Mouse (Mus musculus): ENCODE measurements around the gene Olfr605. TPM values are rescaled to one million over a fixed set of nuclear protein-coding genes. Genes with fewer than 3 reads are reported as not detected.

Gene Olfr605
- not detected for polyA plus RNA-seq (2014; fragmentation: Illumina TruSeq; extraction: RNeasy Lipid Tissue Mini Kit (QIAGEN cat#74804); ENCODE audit: insufficient read depth, low read depth, low replicate concordance)

DNA sequence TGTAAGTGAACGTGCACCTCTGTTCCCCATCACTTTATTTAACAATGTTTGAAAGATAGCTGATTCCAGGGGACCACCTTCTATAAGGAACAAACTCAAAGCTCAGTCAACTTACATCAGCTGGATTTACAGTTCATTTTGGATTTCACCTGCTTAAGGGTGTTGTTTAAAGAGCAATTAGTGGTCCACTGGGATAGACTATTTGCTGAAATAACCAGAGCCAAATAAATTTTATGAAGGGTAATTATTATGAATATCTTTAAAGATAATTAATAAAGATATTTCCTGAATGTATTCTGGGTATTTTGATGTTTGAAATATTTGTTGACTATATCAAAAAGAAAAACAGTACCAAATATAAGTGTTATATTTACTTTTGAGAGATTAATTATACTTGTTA is at the start of gene Olfr605:
TSS of gene Olfr605 (minus strand) at position 101 of the 400 bp plus-strand sequence.

DNA sequence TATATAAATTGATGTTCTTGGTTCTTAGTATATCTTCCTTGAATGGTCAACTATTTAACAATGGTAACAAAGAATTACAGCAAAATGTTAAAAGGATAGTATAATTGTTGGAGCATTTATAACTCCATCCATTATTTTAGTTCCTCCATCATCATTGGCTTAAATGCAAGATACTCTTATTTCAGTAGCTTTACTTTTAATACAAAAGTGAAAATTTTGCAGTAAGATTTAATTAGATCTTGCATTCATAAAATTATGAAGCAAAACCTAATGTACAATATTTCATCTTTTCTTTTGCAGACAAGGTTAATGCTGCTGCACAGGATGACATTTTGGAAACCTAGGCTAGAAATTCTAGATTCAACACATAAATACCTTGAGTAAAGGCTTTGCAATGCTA is 24.3 kb upstream of the Olfr605 start, which contains the start of gene Olfr608:
TSS of gene Olfr608 (plus strand) at position 301 of the 400 bp plus-strand sequence.

DNA sequence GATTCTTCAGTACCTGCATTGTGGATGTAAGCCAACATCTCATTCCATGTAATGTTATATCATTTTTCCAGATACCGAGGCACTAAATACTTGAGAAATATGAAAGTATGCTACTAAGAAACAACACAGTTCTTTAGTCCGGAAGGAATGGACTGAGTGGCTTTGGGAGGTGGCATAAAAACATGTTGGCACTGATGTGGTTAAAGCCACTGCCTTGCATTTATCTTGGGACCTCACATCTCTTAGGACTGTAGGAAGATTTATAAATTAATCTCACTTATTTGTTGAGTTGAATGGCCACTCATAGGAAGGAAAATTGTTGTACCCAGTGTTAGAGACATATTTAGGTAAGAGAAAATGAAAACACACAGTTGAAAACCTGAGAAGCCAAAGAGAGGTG is 3.5 kb upstream of the Olfr605 start, which contains the start of gene Olfr606:
TSS of gene Olfr606 (plus strand) at position 301 of the 400 bp plus-strand sequence.

DNA sequence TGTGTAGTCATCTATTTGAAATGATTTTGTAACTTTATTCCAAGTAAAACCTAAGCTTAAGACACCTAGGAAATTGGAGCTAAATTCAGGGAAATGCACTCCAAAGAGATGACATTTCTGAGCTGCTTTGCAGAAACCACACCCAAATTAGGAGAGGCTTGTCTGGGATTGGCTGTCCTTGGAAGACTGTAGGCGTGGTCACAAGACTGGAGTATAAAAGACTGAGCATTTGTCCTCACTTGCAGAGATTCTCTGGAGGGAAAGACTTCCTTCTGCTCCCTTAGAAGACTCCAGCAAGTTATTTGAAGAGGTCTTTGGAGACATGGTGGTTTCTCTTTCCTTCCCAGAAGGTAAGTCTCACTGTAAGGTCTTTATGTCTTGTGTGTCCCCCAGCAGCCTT is 30.5 kb downstream of the Olfr605 start, which contains the start of gene Usp17lc:
TSS of gene Usp17lc (plus strand) at position 301 of the 400 bp plus-strand sequence.

Other genes starting within 250 kb of the Olfr605 start
- gene Olfr593, start 233.6 kb downstream of the Olfr605 start, polyA plus RNA-seq (2014; fragmentation: Illumina TruSeq; extraction: RNeasy Lipid Tissue Mini Kit (QIAGEN cat#74804); ENCODE audit: insufficient read depth, low read depth, low replicate concordance), result not detected
- gene Olfr594, start 228.4 kb downstream of the Olfr605 start, polyA plus RNA-seq (2014; fragmentation: Illumina TruSeq; extraction: RNeasy Lipid Tissue Mini Kit (QIAGEN cat#74804); ENCODE audit: insufficient read depth, low read depth, low replicate concordance), result not detected
- not detected for gene Usp17ld, start 192.9 kb downstream of the Olfr605 start, polyA plus RNA-seq (2014; fragmentation: Illumina TruSeq; extraction: RNeasy Lipid Tissue Mini Kit (QIAGEN cat#74804); ENCODE audit: insufficient read depth, low read depth, low replicate concordance)
- gene Olfr596, start 139.8 kb downstream of the Olfr605 start, polyA plus RNA-seq (2014; fragmentation: Illumina TruSeq; extraction: RNeasy Lipid Tissue Mini Kit (QIAGEN cat#74804); ENCODE audit: insufficient read depth, low read depth, low replicate concordance), result not detected
- not detected for gene Olfr597, start 129.1 kb downstream of the Olfr605 start, polyA plus RNA-seq (2014; fragmentation: Illumina TruSeq; extraction: RNeasy Lipid Tissue Mini Kit (QIAGEN cat#74804); ENCODE audit: insufficient read depth, low read depth, low replicate concordance)
- gene Olfr598, start 121.9 kb downstream of the Olfr605 start, polyA plus RNA-seq (2014; fragmentation: Illumina TruSeq; extraction: RNeasy Lipid Tissue Mini Kit (QIAGEN cat#74804); ENCODE audit: insufficient read depth, low read depth, low replicate concordance), result not detected
- not detected for gene Olfr599, start 109.5 kb downstream of the Olfr605 start, polyA plus RNA-seq (2014; fragmentation: Illumina TruSeq; extraction: RNeasy Lipid Tissue Mini Kit (QIAGEN cat#74804); ENCODE audit: insufficient read depth, low read depth, low replicate concordance)
- gene Olfr600, start 95.8 kb downstream of the Olfr605 start, polyA plus RNA-seq (2014; fragmentation: Illumina TruSeq; extraction: RNeasy Lipid Tissue Mini Kit (QIAGEN cat#74804); ENCODE audit: insufficient read depth, low read depth, low replicate concordance), result not detected
- not detected for gene Olfr601, start 82.8 kb downstream of the Olfr605 start, polyA plus RNA-seq (2014; fragmentation: Illumina TruSeq; extraction: RNeasy Lipid Tissue Mini Kit (QIAGEN cat#74804); ENCODE audit: insufficient read depth, low read depth, low replicate concordance)
- not detected for gene Olfr603, start 59.3 kb downstream of the Olfr605 start, polyA plus RNA-seq (2014; fragmentation: Illumina TruSeq; extraction: RNeasy Lipid Tissue Mini Kit (QIAGEN cat#74804); ENCODE audit: insufficient read depth, low read depth, low replicate concordance)
- not detected for gene Usp17lc, start 30.4 kb downstream of the Olfr605 start, polyA plus RNA-seq (2014; fragmentation: Illumina TruSeq; extraction: RNeasy Lipid Tissue Mini Kit (QIAGEN cat#74804); ENCODE audit: insufficient read depth, low read depth, low replicate concordance)
- not detected for gene Olfr606, start 3.6 kb upstream of the Olfr605 start, polyA plus RNA-seq (2014; fragmentation: Illumina TruSeq; extraction: RNeasy Lipid Tissue Mini Kit (QIAGEN cat#74804); ENCODE audit: insufficient read depth, low read depth, low replicate concordance)
- not detected for gene Olfr607, start 18.7 kb upstream of the Olfr605 start, polyA plus RNA-seq (2014; fragmentation: Illumina TruSeq; extraction: RNeasy Lipid Tissue Mini Kit (QIAGEN cat#74804); ENCODE audit: insufficient read depth, low read depth, low replicate concordance)
- gene Olfr608, start 24.4 kb upstream of the Olfr605 start, polyA plus RNA-seq (2014; fragmentation: Illumina TruSeq; extraction: RNeasy Lipid Tissue Mini Kit (QIAGEN cat#74804); ENCODE audit: insufficient read depth, low read depth, low replicate concordance), result not detected
- gene Olfr609, start 52.6 kb upstream of the Olfr605 start, polyA plus RNA-seq (2014; fragmentation: Illumina TruSeq; extraction: RNeasy Lipid Tissue Mini Kit (QIAGEN cat#74804); ENCODE audit: insufficient read depth, low read depth, low replicate concordance), result not detected
- not detected for gene Olfr610, start 66.7 kb upstream of the Olfr605 start, polyA plus RNA-seq (2014; fragmentation: Illumina TruSeq; extraction: RNeasy Lipid Tissue Mini Kit (QIAGEN cat#74804); ENCODE audit: insufficient read depth, low read depth, low replicate concordance)
- not detected for gene Olfr611, start 75.4 kb upstream of the Olfr605 start, polyA plus RNA-seq (2014; fragmentation: Illumina TruSeq; extraction: RNeasy Lipid Tissue Mini Kit (QIAGEN cat#74804); ENCODE audit: insufficient read depth, low read depth, low replicate concordance)
- not detected for gene Olfr612, start 97.3 kb upstream of the Olfr605 start, polyA plus RNA-seq (2014; fragmentation: Illumina TruSeq; extraction: RNeasy Lipid Tissue Mini Kit (QIAGEN cat#74804); ENCODE audit: insufficient read depth, low read depth, low replicate concordance)
- gene Olfr613, start 102.6 kb upstream of the Olfr605 start, polyA plus RNA-seq (2014; fragmentation: Illumina TruSeq; extraction: RNeasy Lipid Tissue Mini Kit (QIAGEN cat#74804); ENCODE audit: insufficient read depth, low read depth, low replicate concordance), result not detected
- gene Olfr615, start 110.6 kb upstream of the Olfr605 start, polyA plus RNA-seq (2014; fragmentation: Illumina TruSeq; extraction: RNeasy Lipid Tissue Mini Kit (QIAGEN cat#74804); ENCODE audit: insufficient read depth, low read depth, low replicate concordance), result not detected
- not detected for gene Olfr616, start 123.7 kb upstream of the Olfr605 start, polyA plus RNA-seq (2014; fragmentation: Illumina TruSeq; extraction: RNeasy Lipid Tissue Mini Kit (QIAGEN cat#74804); ENCODE audit: insufficient read depth, low read depth, low replicate concordance)
- gene Olfr617, start 127.6 kb upstream of the Olfr605 start, polyA plus RNA-seq (2014; fragmentation: Illumina TruSeq; extraction: RNeasy Lipid Tissue Mini Kit (QIAGEN cat#74804); ENCODE audit: insufficient read depth, low read depth, low replicate concordance), result not detected
- gene Olfr618, start 144.7 kb upstream of the Olfr605 start, polyA plus RNA-seq (2014; fragmentation: Illumina TruSeq; extraction: RNeasy Lipid Tissue Mini Kit (QIAGEN cat#74804); ENCODE audit: insufficient read depth, low read depth, low replicate concordance), result not detected
- gene Olfr619, start 155.1 kb upstream of the Olfr605 start, polyA plus RNA-seq (2014; fragmentation: Illumina TruSeq; extraction: RNeasy Lipid Tissue Mini Kit (QIAGEN cat#74804); ENCODE audit: insufficient read depth, low read depth, low replicate concordance), result not detected
- not detected for gene Olfr620, start 167.1 kb upstream of the Olfr605 start, polyA plus RNA-seq (2014; fragmentation: Illumina TruSeq; extraction: RNeasy Lipid Tissue Mini Kit (QIAGEN cat#74804); ENCODE audit: insufficient read depth, low read depth, low replicate concordance)
- not detected for gene Olfr622, start 197.3 kb upstream of the Olfr605 start, polyA plus RNA-seq (2014; fragmentation: Illumina TruSeq; extraction: RNeasy Lipid Tissue Mini Kit (QIAGEN cat#74804); ENCODE audit: insufficient read depth, low read depth, low replicate concordance)
- not detected for gene Olfr623, start 218.3 kb upstream of the Olfr605 start, polyA plus RNA-seq (2014; fragmentation: Illumina TruSeq; extraction: RNeasy Lipid Tissue Mini Kit (QIAGEN cat#74804); ENCODE audit: insufficient read depth, low read depth, low replicate concordance)
- gene Olfr624, start 225.8 kb upstream of the Olfr605 start, polyA plus RNA-seq (2014; fragmentation: Illumina TruSeq; extraction: RNeasy Lipid Tissue Mini Kit (QIAGEN cat#74804); ENCODE audit: insufficient read depth, low read depth, low replicate concordance), result 0.04 TPM
- not detected for gene Olfr625-ps1, start 237.3 kb upstream of the Olfr605 start, polyA plus RNA-seq (2014; fragmentation: Illumina TruSeq; extraction: RNeasy Lipid Tissue Mini Kit (QIAGEN cat#74804); ENCODE audit: insufficient read depth, low read depth, low replicate concordance)